Mouse (Mus musculus) testis, adult 2 months (tissue): Measurements from ENCODE around the gene Smtnl2. TPM values are rescaled to one million over a fixed set of nuclear protein-coding genes. Genes with fewer than 3 reads are reported as not detected.
A peak's percentile ranks its signal among the peaks of the same experiment; 100 is the strongest.

Experiments used
- H3K27ac ChIP-seq: fragments of 200-500 bp; 2 replicates; pipeline ENCODE4 v1.5.1; 2012; ENCODE audit warnings: low read depth, low read length; ENCODE audit not compliant: control insufficient read depth, insufficient read depth
- H3K27me3 ChIP-seq: fragments of 200-500 bp; 2 replicates; pipeline ENCODE4 v1.6.1; 2012; ENCODE audit warnings: mild to moderate bottlenecking, low read length, moderate library complexity; ENCODE audit not compliant: control insufficient read depth, insufficient read depth
- H3K36me3 ChIP-seq: fragments of 200-500 bp; 2 replicates; pipeline ENCODE4 v1.6.1; 2012; ENCODE audit warnings: mild to moderate bottlenecking, low read length; ENCODE audit not compliant: control insufficient read depth, insufficient read depth
- H3K4me1 ChIP-seq: fragments of 200-500 bp; 2 replicates; pipeline ENCODE4 v1.6.1; 2012; ENCODE audit warnings: low read length; ENCODE audit not compliant: control insufficient read depth, insufficient read depth
- H3K4me3 ChIP-seq: fragments of 200-500 bp; 2 replicates; pipeline ENCODE4 v1.5.1; 2012; ENCODE audit warnings: low read depth, mild to moderate bottlenecking, low read length, moderate library complexity, mixed read lengths; ENCODE audit not compliant: control insufficient read depth
- CTCF ChIP-seq: fragments of 200-500 bp; IDR thresholded peaks from 2 replicates; pipeline ENCODE4 v1.5.1; 2012; ENCODE audit warnings: low read depth, mild to moderate bottlenecking, inconsistent platforms, low read length, moderate library complexity; ENCODE audit not compliant: control insufficient read depth, insufficient read depth, insufficient replicate concordance
- POLR2A ChIP-seq: fragments of 200-500 bp; IDR thresholded peaks from 2 replicates; pipeline ENCODE4 v1.6.1; 2012; ENCODE audit warnings: low read depth, mild to moderate bottlenecking, inconsistent platforms, low read length, moderate library complexity; ENCODE audit not compliant: control insufficient read depth
- polyA plus RNA-seq: library from polyadenylated mRNA; depleted of rRNA; stranded (reverse); fragments of >200 nt; gene quantifications from 2 replicates; pipeline ENCODE4 v1.2.3, GENCODE M21; 2012

Gene Smtnl2
- polyA plus RNA-seq, 1 experiment: 2.1 TPM

- Histone ChIP-seq H3K27me3 (no peaks in the 10 kb centered on the region), H3K4me1 (peaks cover 19% of the 10 kb centered on the region), H3K36me3 (no peaks in the 10 kb centered on the region), H3K4me3 (no peak overlapping the region), H3K27ac (no peak overlapping the region)
- TF ChIP-seq POLR2A (no peak), CTCF (no peak)
Observed at GRCm38 (mm10) chr11:72413601-72414190, 2.2 kb upstream of the Smtnl2 start.

- peaks cover 19% of the 10 kb centered on the region for H3K4me1 ChIP-seq
- H3K27me3 ChIP-seq: no peaks in the 10 kb centered on the region
Observed at GRCm38 (mm10) chr11:72413016-72413415, 1.5 kb upstream of the Smtnl2 start.

GRCm38 (mm10) chr11:72411945-72412344 lies 432 bp upstream of the Smtnl2 start:
- Histone ChIP-seq H3K4me1 (peaks cover 19% of the 10 kb centered on the region), H3K27me3 (no peaks in the 10 kb centered on the region), H3K36me3 (no peaks in the 10 kb centered on the region), H3K27ac (no peak overlapping the region), H3K4me3 (peak overlapping the region; percentile 86)
- TF ChIP-seq POLR2A (no peak), CTCF (no peak)

More at GRCm38 (mm10) chr11:72413016-72413415, 1.5 kb upstream of the Smtnl2 start:
- TF ChIP-seq CTCF: no peak
- TF ChIP-seq POLR2A: no peak
- H3K4me3 ChIP-seq: no peak overlapping the region
- no peak overlapping the region for H3K27ac ChIP-seq
- no peaks in the 10 kb centered on the region for H3K36me3 ChIP-seq

- Histone ChIP-seq H3K4me3 (peak overlapping the region; percentile 86), H3K36me3 (no peaks in the 10 kb centered on the region), H3K4me1 (peaks cover 19% of the 10 kb centered on the region), H3K27ac (no peak overlapping the region), H3K27me3 (no peaks in the 10 kb centered on the region)
- TF ChIP-seq POLR2A (no peak), CTCF (no peak)
Observed at GRCm38 (mm10) chr11:72410521-72411092, 906 bp downstream of the Smtnl2 start.

DNA sequence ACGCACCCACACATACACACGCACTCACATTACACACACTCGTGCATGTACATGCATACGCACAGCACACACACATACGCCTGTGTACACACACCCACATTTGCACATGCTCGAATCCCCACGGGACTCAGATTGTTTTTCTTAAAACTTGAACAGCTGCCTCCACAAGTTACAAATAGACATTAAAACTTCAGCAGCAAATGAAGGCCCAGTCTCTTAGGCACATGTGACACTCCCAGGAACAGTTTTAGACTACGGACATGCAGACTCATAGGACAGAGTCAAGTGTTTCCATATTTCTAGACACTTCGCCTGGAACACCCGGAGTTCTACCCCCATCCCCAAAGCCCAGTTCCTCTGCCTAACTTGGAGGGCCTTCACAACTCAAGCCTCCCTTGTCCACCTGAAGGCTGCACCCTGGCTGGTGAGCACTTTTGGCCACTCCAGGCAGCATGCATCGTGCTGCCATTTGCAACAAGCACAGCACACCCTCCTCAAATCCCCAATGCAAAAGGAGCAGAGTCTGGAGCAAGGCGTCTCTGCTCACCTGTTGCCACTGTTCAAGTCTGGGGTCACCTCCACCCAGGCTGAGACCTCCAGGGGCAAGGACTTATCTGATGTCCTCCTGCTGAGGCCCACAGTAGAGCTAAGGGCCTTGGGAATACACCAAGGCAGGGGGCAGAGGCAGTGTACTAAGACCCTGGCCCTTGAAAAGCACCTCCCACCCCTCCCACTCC lies 1.7 kb downstream of the Smtnl2 start:
- H3K4me1 ChIP-seq: peaks cover 19% of the 10 kb centered on the region
- no peaks in the 10 kb centered on the region for H3K27me3 ChIP-seq
- no peak overlapping the region for H3K27ac ChIP-seq
- TF ChIP-seq POLR2A (no peak), CTCF (no peak)
- H3K4me3 ChIP-seq: peak overlapping the region; percentile 16; the same call in 1 of the 2 replicates
- H3K36me3 ChIP-seq: no peaks in the 10 kb centered on the region

GRCm38 (mm10) chr11:72408451-72409170 lies 2.9 kb downstream of the Smtnl2 start:
- no peak overlapping the region for H3K4me3 ChIP-seq
- H3K27ac ChIP-seq: no peak overlapping the region
- peaks cover 19% of the 10 kb centered on the region for H3K4me1 ChIP-seq
- H3K27me3 ChIP-seq: no peaks in the 10 kb centered on the region
- H3K36me3 ChIP-seq: no peaks in the 10 kb centered on the region
- TF ChIP-seq POLR2A (no peak), CTCF (no peak)

DNA sequence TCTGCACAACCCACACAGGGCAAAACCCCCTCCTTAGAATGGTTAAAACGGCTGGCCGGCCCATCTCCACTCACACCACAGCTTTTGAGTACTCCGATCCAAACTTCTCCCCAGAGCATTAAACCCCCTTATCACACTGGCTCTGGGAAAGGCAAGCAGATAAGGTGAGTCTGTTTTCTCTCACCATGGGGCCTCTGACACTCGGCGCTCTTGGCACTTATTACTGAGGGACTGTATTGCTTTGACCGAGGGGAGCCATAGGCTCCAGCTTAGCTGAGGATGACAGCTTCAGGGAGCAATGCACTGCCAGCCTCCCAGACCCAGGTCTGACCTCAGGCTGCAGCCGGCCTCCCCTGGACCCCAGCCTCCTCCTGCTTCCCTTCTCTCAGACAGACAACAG lies 3.9 kb downstream of the Smtnl2 start:
- H3K4me1 ChIP-seq: peaks cover 19% of the 10 kb centered on the region
- H3K27ac ChIP-seq: no peak overlapping the region
- TF ChIP-seq POLR2A: no peak
- no peak for TF ChIP-seq CTCF
- no peaks in the 10 kb centered on the region for H3K27me3 ChIP-seq
- H3K4me3 ChIP-seq: no peak overlapping the region
- no peaks in the 10 kb centered on the region for H3K36me3 ChIP-seq
